Mouse (Mus musculus): ENCODE measurements around the gene Cutal. TPM values are rescaled to one million over a fixed set of nuclear protein-coding genes. Genes with fewer than 3 reads are reported as not detected.

The Cutal gene
- polyA plus RNA-seq, 2 experiments from 2014 or later, result not detected

DNA sequence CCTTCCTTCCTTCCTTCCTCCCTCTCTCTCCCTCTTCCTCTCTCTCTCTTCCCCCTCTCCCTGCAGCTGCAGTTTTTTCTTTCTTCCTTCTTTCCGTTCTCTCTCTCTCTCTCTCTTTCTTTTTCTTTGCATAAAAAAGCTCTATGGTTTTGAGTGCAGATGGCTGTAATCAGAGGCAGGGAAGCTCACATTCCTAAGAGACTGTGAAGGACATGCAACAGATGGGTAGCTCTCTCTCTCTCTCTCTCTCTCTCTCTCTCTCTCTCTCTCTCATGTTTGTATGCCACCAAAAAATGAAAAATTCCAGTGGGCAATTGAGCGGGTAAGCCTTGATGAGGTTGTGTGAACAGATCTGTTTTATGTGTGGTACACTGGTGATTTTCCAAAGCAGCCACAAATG lies 10.0 kb downstream of the Cutal start:
- ATAC-seq, result no peak

GRCm38 (mm10) chr2:34893950-34894349 lies 19.8 kb downstream of the Cutal start:
- no peak for ATAC-seq

DNA sequence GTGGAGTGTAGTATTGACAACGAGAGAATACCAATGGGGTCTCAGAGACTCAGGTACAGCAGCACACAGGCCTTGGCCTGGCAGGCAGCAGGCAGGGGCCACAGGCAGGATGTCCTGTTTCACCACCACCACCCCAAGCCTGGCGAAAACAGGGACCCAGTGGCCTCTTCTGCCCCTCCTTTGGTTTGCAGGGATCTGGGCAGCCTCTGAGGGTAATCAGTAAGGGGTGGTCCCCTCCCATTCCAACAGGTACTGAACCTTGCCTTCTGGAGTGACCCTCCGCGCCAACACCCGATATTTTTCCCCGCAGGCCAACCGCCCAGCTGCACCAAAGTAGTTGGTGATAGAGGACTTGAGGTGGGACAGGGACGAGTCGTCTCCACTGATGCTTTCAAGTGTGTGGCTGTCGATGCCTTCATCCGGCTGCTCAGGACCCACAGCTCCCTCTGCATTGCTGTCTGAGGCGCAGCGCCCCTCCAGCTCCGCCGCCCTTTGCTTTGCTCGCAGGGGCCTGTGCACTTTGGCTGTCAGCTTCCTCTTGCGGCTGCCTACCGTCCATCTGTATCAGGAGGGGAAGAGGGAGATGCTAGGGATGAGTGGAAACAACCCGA lies 21.4 kb downstream of the Cutal start:
- no peak for ATAC-seq

DNA sequence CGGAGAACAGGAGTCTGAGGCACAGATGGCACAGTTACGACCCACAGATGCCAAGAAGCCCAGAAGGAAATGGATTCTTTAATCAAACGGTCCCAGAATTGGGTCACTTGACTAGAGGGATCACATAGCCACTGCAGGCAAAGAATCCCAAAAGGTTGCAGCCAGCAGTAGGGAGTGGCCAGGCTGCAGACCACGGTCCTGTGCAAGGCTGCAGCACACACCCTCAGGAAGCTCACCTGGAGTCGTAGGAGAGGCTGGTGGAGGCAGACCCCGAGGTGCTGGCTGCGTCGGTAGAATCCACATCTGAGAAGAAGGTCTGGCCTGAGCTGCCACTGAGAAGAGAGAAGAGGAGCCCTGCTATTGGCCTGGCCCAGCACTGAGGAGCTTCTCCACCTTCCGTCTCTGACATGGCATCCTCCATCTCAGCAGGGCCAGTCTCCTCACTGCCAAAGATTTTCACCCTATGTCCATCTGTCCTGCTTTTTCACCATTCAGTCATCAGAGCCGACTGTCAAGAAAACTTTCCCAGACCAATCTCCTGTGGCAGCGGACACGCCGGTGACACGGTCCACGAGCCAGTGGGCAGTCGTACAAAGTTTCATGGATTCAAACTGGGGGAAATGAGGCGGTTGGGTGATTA lies 22.7 kb downstream of the Cutal start:
- no peak for ATAC-seq

GRCm38 (mm10) chr2:34897820-34898219 lies 23.6 kb downstream of the Cutal start:
- ATAC-seq, result no peak

- ATAC-seq, result no peak
Measured at GRCm38 (mm10) chr2:34899682-34900081, 25.5 kb downstream of the Cutal start.

DNA sequence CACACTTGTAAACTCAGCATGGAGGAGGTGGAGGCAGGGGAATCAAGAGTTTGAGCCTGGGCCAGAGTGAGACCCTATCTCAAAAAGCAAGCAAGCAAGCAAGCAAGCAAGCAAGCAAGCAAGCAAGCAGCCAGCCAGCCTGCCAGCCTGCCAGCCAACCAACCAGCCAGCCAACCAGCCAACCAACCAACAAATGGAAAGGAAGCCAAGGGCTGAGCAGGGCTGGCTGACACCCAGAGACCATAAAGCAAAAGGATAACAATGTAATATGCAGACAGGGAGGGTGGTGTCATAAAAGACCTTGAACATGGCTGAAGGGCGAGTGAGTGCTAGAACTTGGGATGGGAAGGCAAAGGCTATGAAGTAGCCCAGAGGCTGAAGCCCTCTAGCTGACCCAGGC lies 26.2 kb downstream of the Cutal start:
- no peak for ATAC-seq

GRCm38 (mm10) chr2:34901726-34902125 lies 27.5 kb downstream of the Cutal start:
- ATAC-seq, result no peak

GRCm38 (mm10) chr2:34902731-34903130 lies 28.5 kb downstream of the Cutal start:
- ATAC-seq, result no peak

DNA sequence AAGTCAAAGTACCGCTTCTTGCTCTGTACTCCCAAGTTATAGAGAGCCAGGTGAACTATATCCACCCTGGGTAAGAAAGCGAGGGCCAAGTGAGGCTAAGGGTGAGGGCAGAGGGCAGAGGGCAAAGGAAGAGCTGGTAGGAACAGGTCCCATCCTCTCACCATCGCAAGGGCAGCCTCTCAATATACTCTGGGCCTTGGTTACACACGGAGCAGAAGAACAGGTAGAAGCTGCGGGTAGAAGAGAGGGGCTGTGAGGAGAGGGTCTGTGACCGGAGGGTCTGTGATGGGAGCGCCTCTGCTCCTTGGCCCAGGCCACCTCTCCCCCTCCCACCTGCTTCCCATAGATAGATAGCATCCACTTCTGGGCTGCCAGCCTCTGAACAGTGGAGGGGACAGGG lies 29.0 kb downstream of the Cutal start:
- no peak for ATAC-seq

- no peak for ATAC-seq
Measured at GRCm38 (mm10) chr2:34903652-34904405, 29.6 kb downstream of the Cutal start.

GRCm38 (mm10) chr2:34904849-34905542 lies 30.8 kb downstream of the Cutal start:
- ATAC-seq, result peak; percentile 86

DNA sequence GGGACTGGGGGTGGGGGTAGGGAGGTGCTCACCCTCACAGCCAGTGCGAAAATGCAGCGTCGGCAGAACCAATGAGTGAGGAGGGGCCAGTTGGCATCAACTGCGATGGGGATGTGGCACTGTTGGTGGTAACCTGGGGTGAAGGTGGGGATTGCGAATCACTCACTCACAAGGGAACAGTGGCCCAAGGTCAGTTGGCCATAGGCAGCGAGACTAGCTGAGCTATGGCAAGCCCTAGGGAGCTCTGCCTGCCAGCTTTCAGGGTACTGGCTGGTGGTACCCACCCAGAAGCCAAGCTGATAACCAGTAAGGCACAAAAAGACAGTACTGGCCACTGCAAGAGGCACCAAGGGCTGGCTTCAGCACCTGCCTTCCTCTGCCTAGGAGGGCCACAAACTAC lies 32.2 kb downstream of the Cutal start:
- ATAC-seq, result no peak

- no peak for ATAC-seq
Measured at GRCm38 (mm10) chr2:34906861-34907604, 32.8 kb downstream of the Cutal start.

GRCm38 (mm10) chr2:34909719-34910118 lies 35.5 kb downstream of the Cutal start:
- ATAC-seq, result no peak

GRCm38 (mm10) chr2:34911871-34912270 lies 37.7 kb downstream of the Cutal start:
- no peak for ATAC-seq

GRCm38 (mm10) chr2:34912613-34913012 lies 38.4 kb downstream of the Cutal start:
- no peak for ATAC-seq

GRCm38 (mm10) chr2:34913218-34914068 lies 39.2 kb downstream of the Cutal start, which contains the start of gene Phf19:
Gene Phf19 (minus strand): TSS chr2:34914026.
- peak; percentile 50 for ATAC-seq

DNA sequence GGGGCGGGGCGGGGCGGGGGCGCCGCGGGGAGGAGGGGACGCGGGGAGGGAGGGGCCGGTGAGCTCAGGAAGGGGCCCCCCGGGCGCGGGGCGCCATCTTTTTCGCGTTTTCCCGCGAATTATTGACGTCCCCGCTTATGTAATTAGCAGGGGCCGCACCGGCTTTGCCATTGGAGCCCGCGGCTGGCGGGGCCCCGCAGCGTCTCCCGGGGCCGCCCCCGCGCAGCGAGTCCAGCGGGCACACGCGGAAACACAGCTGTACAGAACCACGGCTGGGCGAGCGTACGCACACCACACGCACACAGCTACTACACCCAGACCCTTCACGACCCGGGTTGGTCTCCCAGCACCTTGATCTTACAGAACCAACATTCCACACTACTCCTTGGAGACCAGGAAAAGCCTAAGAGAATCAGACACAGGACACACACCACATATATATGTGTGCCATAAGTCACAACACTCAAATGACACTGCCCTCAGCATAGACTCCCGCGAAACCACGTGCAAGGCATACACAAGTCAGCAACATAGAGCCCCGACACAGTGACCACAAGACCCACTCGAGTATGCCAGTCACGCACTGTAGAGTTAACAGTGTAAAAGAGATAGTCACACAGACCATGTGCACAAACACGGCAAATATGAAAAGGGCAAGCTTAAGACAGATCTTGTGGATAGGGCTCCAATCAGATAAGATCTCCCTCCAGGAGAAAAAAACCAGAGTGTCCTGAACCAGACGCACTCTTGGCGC lies 40.0 kb downstream of the Cutal start:
- ATAC-seq, result peak; percentile 72

GRCm38 (mm10) chr2:34914823-34915082 lies 40.6 kb downstream of the Cutal start:
- no peak for ATAC-seq

DNA sequence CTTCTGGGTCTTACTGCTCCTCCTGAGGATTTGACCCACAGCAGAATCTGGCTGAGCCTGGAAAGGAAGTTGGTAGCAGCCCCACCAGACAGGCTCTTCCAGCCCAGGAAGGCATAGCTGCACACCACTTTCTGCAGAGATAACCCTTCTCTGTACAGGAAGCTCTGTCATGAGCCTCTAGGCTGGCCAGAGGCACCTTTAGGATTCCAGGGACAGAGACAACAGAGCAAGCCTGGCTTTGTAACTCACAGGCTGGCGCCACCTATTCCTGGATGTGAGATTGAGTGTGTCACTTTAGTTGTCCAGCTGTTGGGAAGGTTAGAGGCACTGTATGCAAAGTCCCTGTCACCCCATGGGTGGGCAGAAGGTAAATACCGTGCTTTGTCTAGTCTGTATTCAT lies 40.9 kb downstream of the Cutal start:
- no peak for ATAC-seq
